Mouse (Mus musculus) cortical plate, adult 2 months (tissue): ENCODE measurements at regions not wholly inside any gene's neighbourhood (a gene's known extent, or its start where the extent isn't known, plus 50 kb on each side); places are given as distances from the start of the nearest gene placed in this dataset.

ENCODE experiments used
- H3K27ac ChIP-seq: fragments of 200-500 bp; 2 replicates; pipeline ENCODE4 v1.5.1; 2012; ENCODE audit warnings: low read length, control low read depth, inconsistent platforms; ENCODE audit not compliant: insufficient read depth
- H3K4me1 ChIP-seq: fragments of 200-500 bp; 2 replicates; pipeline ENCODE4 v1.6.1; 2011; ENCODE audit warnings: low read length; ENCODE audit not compliant: control insufficient read depth, insufficient read depth
- H3K4me3 ChIP-seq: fragments of 200-500 bp; 2 replicates; pipeline ENCODE4 v1.5.1; 2011; ENCODE audit warnings: mild to moderate bottlenecking, low read length, control low read depth; ENCODE audit not compliant: insufficient read depth
- CTCF ChIP-seq: fragments of 200-500 bp; IDR thresholded peaks from 2 replicates; pipeline ENCODE4 v1.5.1; 2011; ENCODE audit warnings: mild to moderate bottlenecking, control low read depth, low read length; ENCODE audit not compliant: insufficient read depth; ENCODE audit errors: extremely low read depth
- POLR2A ChIP-seq: fragments of 200-500 bp; IDR thresholded peaks from 2 replicates; pipeline ENCODE4 v1.6.1; 2011; ENCODE audit warnings: mild to moderate bottlenecking, low read length, control low read depth; ENCODE audit not compliant: insufficient read depth; ENCODE audit errors: extremely low read depth

GRCm38 (mm10) chr1:111699030-111699732, 165.5 kb downstream of the Dsel start:
- H3K4me1 ChIP-seq: no peaks in the 10 kb centered on the region
- TF ChIP-seq POLR2A (no peak), CTCF (no peak)
- H3K27ac ChIP-seq: no peak overlapping the region
- H3K4me3 ChIP-seq: no peak overlapping the region

GRCm38 (mm10) chr1:111660950-111661349, 203.8 kb downstream of the Dsel start:
- Histone ChIP-seq H3K4me3 (no peak overlapping the region), H3K27ac (no peak overlapping the region), H3K4me1 (no peaks in the 10 kb centered on the region)
- TF ChIP-seq POLR2A (no peak), CTCF (no peak)

GRCm38 (mm10) chr1:111660099-111660670, 204.5 kb downstream of the Dsel start:
- Histone ChIP-seq H3K4me1 (no peaks in the 10 kb centered on the region), H3K4me3 (no peak overlapping the region), H3K27ac (no peak overlapping the region)
- TF ChIP-seq CTCF (0 out of 2 replicates have a peak, but pooled peaks have one; percentile 12), POLR2A (no peak)

- H3K27ac ChIP-seq: no peak overlapping the region
These were observed 230.8 kb downstream of the Dsel start for GRCm38 (mm10) chr1:111633860-111634460.

More at GRCm38 (mm10) chr1:111633860-111634460, 230.8 kb downstream of the Dsel start:
- Histone ChIP-seq H3K4me3 (no peak overlapping the region), H3K4me1 (no peaks in the 10 kb centered on the region)
- no peak for TF ChIP-seq POLR2A
